Mouse (Mus musculus): ENCODE data around the gene AI413582.

- no peak for TF ChIP-seq POLR2A (IDR thresholded peaks at IDR 0.05; ENCODE audit: borderline replicate concordance, insufficient read depth, low read length)
- TF ChIP-seq CTCF (IDR thresholded peaks at IDR 0.05; ENCODE audit: borderline replicate concordance, insufficient read depth, low read depth, low read length): no peak
Measured at GRCm38 (mm10) chr17:27541261-27541660, 24.3 kb downstream of the AI413582 start.
